Mouse (Mus musculus): Measurements from ENCODE around the gene Hspb1. TPM values are rescaled to one million over a fixed set of nuclear protein-coding genes. Genes with fewer than 3 reads are reported as not detected.

Gene Hspb1
- total RNA-seq (2012; rRNA removed), result 0.97 and 1.1 TPM in 2 replicates
- total RNA-seq (2014; rRNA removed), result 1.7 and 2.6 TPM in 2 replicates
- 3.6 and 3.8 TPM in 2 replicates for polyA plus RNA-seq (2012; ENCODE audit: insufficient read length, low read depth)

GRCm38 (mm10) chr5:135887675-135888102 lies at the start of gene Hspb1:
Gene Hspb1, plus strand, starts transcription at chr5:135887919.
- in situ Hi-C loops (cut with MboI; ENCODE audit: low pct_ligation_motif_present, low pct_unique_long_range_greater_than_20kb, low sequenced_read_pairs), result no loop called here
- Histone ChIP-seq H3K9ac (ENCODE audit: insufficient read depth, low read depth) (no peak within 1 kb of the TSS), H3K79me2 (replicated peaks; ENCODE audit: control insufficient read depth, extremely low read depth, insufficient read depth, poor library complexity, severe bottlenecking) (no peaks in the 10 kb centered on the region), H3K27me3 (replicated peaks) (peaks cover 21% of the 10 kb centered on the region), H3K4me2 (ENCODE audit: insufficient read depth, low read depth, poor library complexity, severe bottlenecking) (no peak within 1 kb of the TSS), H3K27ac (ENCODE audit: insufficient read depth, low read depth) (no peak within 1 kb of the TSS), H3K36me3 (replicated peaks in 1 of 2; ENCODE audit: control insufficient read depth in 1 of 2, insufficient read depth in 1 of 2, low read length in 1 of 2) (no peaks in the 10 kb centered on the region), H3K9me3 (replicated peaks; ENCODE audit: low read length) (no peaks in the 10 kb centered on the region), H3K4me3 (replicated peaks in 1 of 3; ENCODE audit: low read depth in 2 of 3, low read length in 2 of 3, poor library complexity in 1 of 3) (no peak within 1 kb of the TSS), H3K4me1 (ENCODE audit: control insufficient read depth in 1 of 2, insufficient read depth in 2 of 2) (peaks cover 0 to 5% of the 10 kb centered on the region in 2 experiments; a peak in 2 of 4 replicates)
- DNase-seq (ENCODE audit: extremely low read depth), result no peak
- dilution Hi-C loops (cut with MboI; ENCODE audit: extremely low pct_ligation_motif_present, extremely low pct_unique_long_range_greater_than_20kb, low sequenced_read_pairs), result no loop called here
- TF ChIP-seq IRF4 (IDR thresholded peaks at IDR 0.05; ENCODE audit: low read depth, low read length), result no peak

- H3K4me2 ChIP-seq (ENCODE audit: insufficient read depth, low read depth, poor library complexity, severe bottlenecking), result no peak overlapping the region
- no peak for DNase-seq (ENCODE audit: extremely low read depth)
- H3K9ac ChIP-seq (ENCODE audit: insufficient read depth, low read depth), result no peak overlapping the region
- H3K27me3 ChIP-seq (replicated peaks), result peaks cover 70% of the 10 kb centered on the region
- no peaks in the 10 kb centered on the region for H3K36me3 ChIP-seq (replicated peaks in 1 of 2; ENCODE audit: control insufficient read depth in 1 of 2, insufficient read depth in 1 of 2, low read length in 1 of 2)
- H3K79me2 ChIP-seq (replicated peaks; ENCODE audit: control insufficient read depth, extremely low read depth, insufficient read depth, poor library complexity, severe bottlenecking), result no peaks in the 10 kb centered on the region
- no peak overlapping the region for H3K27ac ChIP-seq (ENCODE audit: insufficient read depth, low read depth)
- H3K4me3 ChIP-seq (replicated peaks in 1 of 3; ENCODE audit: low read depth in 2 of 3, low read length in 2 of 3, poor library complexity in 1 of 3), result no peak overlapping the region
- H3K4me1 ChIP-seq (ENCODE audit: control insufficient read depth in 1 of 2, insufficient read depth in 2 of 2), result no peaks in the 10 kb centered on the region
- in situ Hi-C loops (cut with MboI; ENCODE audit: low pct_ligation_motif_present, low pct_unique_long_range_greater_than_20kb, low sequenced_read_pairs), result no loop called here
- dilution Hi-C loops (cut with MboI; ENCODE audit: extremely low pct_ligation_motif_present, extremely low pct_unique_long_range_greater_than_20kb, low sequenced_read_pairs), result no loop called here
- H3K9me3 ChIP-seq (replicated peaks; ENCODE audit: low read length), result no peaks in the 10 kb centered on the region
- TF ChIP-seq USF1 (IDR thresholded peaks at IDR 0.05; ENCODE audit: low read depth, low read length) (no peak), ETS1 (conservative IDR thresholded peaks at IDR 0.05; ENCODE audit: low read depth, low read length) (no peak), MYC (IDR thresholded peaks at IDR 0.05; ENCODE audit: low read depth, low read length) (no peak), TBP (conservative IDR thresholded peaks at IDR 0.05; ENCODE audit: low read depth, low read length) (no peak), IRF4 (IDR thresholded peaks at IDR 0.05; ENCODE audit: low read depth, low read length) (no peak), CTCF (conservative IDR thresholded peaks at IDR 0.05 in 1 of 2, IDR thresholded peaks at IDR 0.05 in 1 of 2; ENCODE audit: low read depth in 2 of 2, low read length in 2 of 2) (no peak), SIN3A (IDR thresholded peaks at IDR 0.05; ENCODE audit: low read length) (no peak), CHD2 (IDR thresholded peaks at IDR 0.05; ENCODE audit: low read length) (no peak), NRF1 (IDR thresholded peaks at IDR 0.05; ENCODE audit: low read depth, low read length) (no peak), UBTF (IDR thresholded peaks at IDR 0.05; ENCODE audit: low read depth, low read length) (no peak), TCF12 (IDR thresholded peaks at IDR 0.05; ENCODE audit: low read depth, low read length) (no peak), JUN (IDR thresholded peaks at IDR 0.05; ENCODE audit: insufficient read depth, low read depth, low read length) (no peak), MXI1 (IDR thresholded peaks at IDR 0.05; ENCODE audit: low read depth, low read length) (no peak), CHD1 (IDR thresholded peaks at IDR 0.05; ENCODE audit: low read depth, low read length) (no peak), POLR2AphosphoS2 (IDR thresholded peaks at IDR 0.05; ENCODE audit: low read depth, low read length) (no peak)
Measured at GRCm38 (mm10) chr5:135841651-135842050, 46.1 kb upstream of the Hspb1 start.

All from CH12.LX (cell line).